Mouse (Mus musculus) cerebellum, adult 2 months (tissue): ENCODE measurements around the gene Tepsin.

Experiments used
- CTCF ChIP-seq: fragments of 200-500 bp; IDR thresholded peaks from 2 replicates; pipeline ENCODE4 v1.5.1; 2011; ENCODE audit warnings: low read depth, mild to moderate bottlenecking, control low read depth, low read length, moderate library complexity, borderline replicate concordance; ENCODE audit not compliant: insufficient read depth
- POLR2A ChIP-seq: fragments of 200-500 bp; IDR thresholded peaks from 2 replicates; pipeline ENCODE4 v1.6.1; 2011; ENCODE audit warnings: low read length, control low read depth, borderline replicate concordance; ENCODE audit not compliant: insufficient read depth

DNA sequence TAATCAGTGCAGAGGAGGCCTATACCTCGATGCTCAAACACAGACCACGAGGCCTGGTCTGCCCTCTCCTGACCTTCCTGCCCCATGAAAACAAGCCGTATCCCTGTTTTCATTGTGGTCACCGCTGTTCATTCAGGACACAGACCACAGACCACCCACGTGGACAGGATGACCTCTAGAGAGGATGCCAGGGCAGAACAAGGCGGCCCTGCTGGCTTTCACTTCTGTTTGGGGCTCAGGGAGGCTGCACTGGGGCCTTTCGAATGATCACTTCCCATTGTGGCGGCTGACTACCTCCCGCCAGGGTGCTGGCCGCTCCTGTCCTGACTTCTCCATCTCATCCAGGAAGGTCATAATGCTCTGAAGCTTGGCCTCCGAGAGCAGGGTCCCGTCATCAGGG lies 27.5 kb downstream of the Tepsin start:
- TF ChIP-seq CTCF (no peak), POLR2A (no peak)
